Mouse (Mus musculus) stomach, postnatal 0 days (tissue): ENCODE data around the gene Khk.

Experiments
- CTCF ChIP-seq: IDR thresholded peaks from 2 replicates; pipeline ENCODE4 v1.5.1; 2016; ENCODE audit warnings: antibody characterized with exemption, low read depth, mild to moderate bottlenecking, moderate library complexity
- EP300 ChIP-seq: optimal IDR thresholded peaks from 2 replicates; pipeline ENCODE3; 2016; ENCODE audit warnings: antibody characterized with exemption

GRCm38 (mm10) chr5:30907413-30908059, 13.7 kb upstream of the Khk start, which contains the start of gene Ost4:
- 0 out of 2 replicates have a peak, but pooled peaks have one; percentile 5 for TF ChIP-seq CTCF
- TF ChIP-seq EP300, result no peak
